Mouse (Mus musculus): ENCODE results near the gene Gpatch3.

Gene Gpatch3

DNA sequence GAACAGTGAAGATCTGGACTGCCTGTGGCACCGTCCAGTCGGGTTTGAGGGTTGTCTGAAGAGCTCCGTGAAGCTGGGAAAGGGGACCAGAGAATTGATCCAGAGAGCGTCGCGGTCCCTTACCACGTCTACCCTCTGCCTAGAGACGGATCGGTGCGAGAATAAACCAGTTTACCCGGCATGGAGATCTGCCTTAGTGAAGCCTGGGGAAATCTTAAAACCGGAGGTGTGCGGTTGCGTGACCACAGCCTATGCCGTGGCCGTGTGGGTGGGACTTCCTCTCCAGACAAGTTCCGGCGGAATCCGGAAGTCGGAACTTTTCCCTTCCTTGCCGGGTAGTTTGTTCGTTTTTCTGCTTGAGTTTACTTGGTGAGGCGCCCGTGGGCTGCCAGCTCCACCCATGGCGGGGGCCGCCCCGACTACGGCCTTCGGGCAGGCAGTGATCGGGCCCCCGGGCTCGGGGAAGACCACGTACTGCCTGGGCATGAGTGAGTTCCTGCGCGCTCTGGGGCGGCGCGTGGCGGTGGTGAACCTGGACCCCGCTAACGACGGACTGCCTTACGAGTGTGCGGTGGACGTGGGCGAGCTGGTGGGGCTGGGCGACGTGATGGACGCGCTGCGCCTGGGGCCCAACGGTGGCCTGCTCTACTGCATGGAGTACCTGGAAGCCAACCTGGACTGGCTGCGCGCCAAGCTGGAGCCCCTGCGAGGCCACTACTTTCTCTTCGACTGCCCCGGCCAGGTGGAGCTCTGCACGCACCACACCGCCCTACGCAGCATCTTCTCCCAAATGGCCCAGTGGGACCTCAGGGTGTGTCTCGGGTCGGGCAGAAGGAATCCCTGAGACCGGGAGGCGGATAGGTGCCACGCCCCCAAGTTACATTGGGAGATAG is 9.8 kb downstream of the Gpatch3 start, which contains the start of gene Gpn2:
TSS of gene Gpn2 (plus strand) at position 304 of the 893 bp plus-strand sequence.
- DNase-seq (ENCODE audit: inconsistent ontology term), result peak; percentile 73

GRCm38 (mm10) chr4:133592570-133592969 is 18.0 kb downstream of the Gpatch3 start:
- peak; percentile 93 for DNase-seq (ENCODE audit: inconsistent ontology term)

DNA sequence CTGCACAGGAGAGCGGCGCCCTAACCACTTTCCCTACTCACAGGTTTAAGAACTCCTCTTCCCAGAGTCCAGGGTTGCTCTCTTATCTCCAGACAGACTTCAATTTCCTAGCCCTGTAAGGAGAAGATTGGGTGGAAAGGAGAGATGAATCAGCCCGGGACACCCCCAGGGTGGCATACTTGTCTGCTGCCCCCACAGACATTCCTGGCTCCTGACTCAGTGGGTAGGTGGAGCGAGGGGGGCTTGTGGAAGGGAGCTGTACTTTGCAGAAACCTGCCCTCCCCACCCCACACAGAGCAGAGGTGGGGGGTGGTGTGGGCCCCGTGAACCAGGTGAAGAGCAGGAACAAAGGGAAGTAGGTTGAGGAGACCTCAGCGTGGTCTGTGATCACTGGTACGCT is 21.0 kb downstream of the Gpatch3 start:
- peak; percentile 84 for DNase-seq (ENCODE audit: inconsistent ontology term)

DNA sequence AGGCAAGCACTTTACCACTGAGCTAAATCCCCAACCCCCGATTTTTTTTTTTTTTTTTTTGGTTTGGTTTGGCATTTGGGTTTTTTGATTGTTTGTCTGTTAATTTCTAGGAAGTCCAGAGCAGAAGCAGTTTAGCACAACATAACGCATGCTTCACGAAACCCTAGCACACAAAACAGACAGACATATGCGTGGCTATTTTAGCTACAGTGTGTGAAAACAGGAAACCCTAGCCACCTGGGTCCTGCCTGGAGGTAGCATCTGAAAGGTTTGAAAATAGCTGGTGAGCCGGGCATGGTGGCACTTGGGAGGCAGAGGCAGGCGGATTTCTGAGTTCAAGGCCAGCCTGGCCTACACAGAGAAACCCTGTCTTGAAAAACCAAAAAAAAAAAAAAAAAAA is 21.5 kb downstream of the Gpatch3 start:
- DNase-seq (ENCODE audit: inconsistent ontology term), result no peak

GRCm38 (mm10) chr4:133598616-133599015 is 24.1 kb downstream of the Gpatch3 start:
- DNase-seq (ENCODE audit: inconsistent ontology term), result no peak

- DNase-seq (ENCODE audit: inconsistent ontology term), result peak; percentile 6
These were observed 24.6 kb downstream of the Gpatch3 start for GRCm38 (mm10) chr4:133599116-133599515.

DNA sequence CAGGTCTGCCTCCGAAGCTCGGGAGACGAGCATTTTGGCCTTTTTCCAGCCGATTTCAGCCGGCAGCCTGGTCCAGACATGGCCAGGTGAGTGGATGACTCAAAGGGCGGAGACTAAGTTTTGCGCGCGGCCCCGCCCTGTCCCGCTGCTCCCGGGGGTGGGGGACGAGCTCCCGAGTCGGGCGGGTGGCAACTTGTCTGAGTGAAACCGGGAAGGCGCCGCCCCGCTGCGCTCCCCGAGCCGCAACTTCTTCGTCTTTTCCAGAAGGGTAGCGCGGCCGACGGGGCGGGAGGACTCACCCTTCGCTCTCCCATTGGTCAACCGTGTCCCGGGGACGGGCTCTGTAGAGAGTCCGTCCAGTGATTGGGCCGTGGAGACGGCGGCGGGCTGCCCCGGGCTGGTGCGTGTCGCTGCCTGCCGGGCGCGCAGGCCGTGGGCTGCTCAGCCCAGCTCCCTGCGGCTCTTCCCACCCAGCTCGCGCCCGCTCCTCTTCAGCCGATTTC is 25.1 kb downstream of the Gpatch3 start:
- peak; percentile 98 for DNase-seq (ENCODE audit: inconsistent ontology term)

- DNase-seq (ENCODE audit: inconsistent ontology term), result no peak
These were observed 25.8 kb downstream of the Gpatch3 start for GRCm38 (mm10) chr4:133600306-133600705.

- DNase-seq (ENCODE audit: inconsistent ontology term), result no peak
These were observed 27.2 kb downstream of the Gpatch3 start, which contains the start of gene Sfn for GRCm38 (mm10) chr4:133601721-133602218. Gene Sfn, minus strand, starts transcription at chr4:133602168.

GRCm38 (mm10) chr4:133603056-133603455 is 28.5 kb downstream of the Gpatch3 start:
- no peak for DNase-seq (ENCODE audit: inconsistent ontology term)

- no peak for DNase-seq (ENCODE audit: inconsistent ontology term)
These were observed 29.6 kb downstream of the Gpatch3 start for GRCm38 (mm10) chr4:133604175-133604574.

DNA sequence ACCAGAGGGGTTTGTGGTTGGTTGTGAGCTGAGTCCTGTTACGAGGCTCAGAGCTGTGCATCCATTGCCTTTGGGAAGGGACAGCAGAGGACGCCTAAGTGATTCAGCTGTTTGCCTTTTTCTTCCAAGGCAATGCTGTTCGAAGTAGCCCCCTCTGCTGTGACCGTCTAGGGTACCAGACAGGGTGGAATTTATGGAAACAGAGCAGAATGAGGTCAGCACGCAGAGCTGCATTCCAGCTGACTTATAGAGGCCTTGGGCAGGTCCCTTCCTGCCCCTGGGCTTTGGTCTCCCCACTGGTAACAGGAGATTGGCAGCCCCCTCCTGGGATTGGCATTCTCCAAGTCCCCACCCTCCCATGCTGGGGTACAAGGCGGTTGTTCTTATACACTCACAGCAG is 30.3 kb downstream of the Gpatch3 start:
- DNase-seq (ENCODE audit: inconsistent ontology term), result no peak

DNA sequence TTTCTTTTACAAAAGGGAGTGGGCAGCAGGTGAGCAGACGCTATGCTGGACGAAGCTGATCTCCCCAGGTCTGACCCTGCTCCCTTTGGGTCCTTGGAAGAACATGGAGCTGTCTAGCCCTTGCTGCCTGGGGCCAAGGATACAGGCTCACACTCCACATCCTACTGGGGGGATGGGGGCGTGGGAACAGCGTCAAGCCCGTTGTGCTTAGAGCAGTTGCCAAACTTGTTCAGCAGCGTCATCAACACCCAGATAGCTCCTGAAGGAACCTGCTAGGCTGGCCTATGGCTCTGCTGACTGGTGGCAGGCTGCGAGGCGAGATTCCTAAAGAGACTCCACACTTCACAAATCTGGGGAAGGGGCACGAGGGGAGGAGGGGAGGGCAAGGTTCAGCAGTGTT is 30.8 kb downstream of the Gpatch3 start:
- no peak for DNase-seq (ENCODE audit: inconsistent ontology term)

- DNase-seq (ENCODE audit: inconsistent ontology term), result no peak
These were observed 32.7 kb downstream of the Gpatch3 start for GRCm38 (mm10) chr4:133607284-133607683.

GRCm38 (mm10) chr4:133609719-133610118 is 35.2 kb downstream of the Gpatch3 start:
- DNase-seq (ENCODE audit: inconsistent ontology term), result peak; percentile 60

GRCm38 (mm10) chr4:133611815-133612214 is 37.3 kb downstream of the Gpatch3 start:
- DNase-seq (ENCODE audit: inconsistent ontology term), result no peak

GRCm38 (mm10) chr4:133612416-133612815 is 37.9 kb downstream of the Gpatch3 start:
- DNase-seq (ENCODE audit: inconsistent ontology term), result no peak

- no peak for DNase-seq (ENCODE audit: inconsistent ontology term)
These were observed 38.5 kb downstream of the Gpatch3 start for GRCm38 (mm10) chr4:133613026-133613425.

DNA sequence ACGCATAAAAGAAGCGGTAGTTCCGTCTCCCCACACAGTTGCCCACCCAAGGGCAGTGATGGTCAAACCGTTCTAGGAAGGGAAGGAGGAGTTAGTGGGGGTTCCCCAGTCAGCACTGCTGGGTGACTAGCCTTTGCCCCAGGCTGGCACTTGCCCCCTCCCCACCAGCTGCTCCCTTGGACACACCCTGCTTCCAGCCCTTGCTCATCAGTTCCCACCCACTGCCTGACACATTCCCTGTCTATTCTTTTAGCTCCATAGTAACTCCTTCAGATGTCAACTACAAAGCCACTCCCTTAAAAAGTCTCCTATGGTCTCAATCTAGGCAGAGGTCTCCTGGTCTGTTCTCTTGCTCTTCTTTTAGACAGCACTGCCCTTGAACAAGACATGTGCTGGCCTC is 39.3 kb downstream of the Gpatch3 start:
- no peak for DNase-seq (ENCODE audit: inconsistent ontology term)

DNA sequence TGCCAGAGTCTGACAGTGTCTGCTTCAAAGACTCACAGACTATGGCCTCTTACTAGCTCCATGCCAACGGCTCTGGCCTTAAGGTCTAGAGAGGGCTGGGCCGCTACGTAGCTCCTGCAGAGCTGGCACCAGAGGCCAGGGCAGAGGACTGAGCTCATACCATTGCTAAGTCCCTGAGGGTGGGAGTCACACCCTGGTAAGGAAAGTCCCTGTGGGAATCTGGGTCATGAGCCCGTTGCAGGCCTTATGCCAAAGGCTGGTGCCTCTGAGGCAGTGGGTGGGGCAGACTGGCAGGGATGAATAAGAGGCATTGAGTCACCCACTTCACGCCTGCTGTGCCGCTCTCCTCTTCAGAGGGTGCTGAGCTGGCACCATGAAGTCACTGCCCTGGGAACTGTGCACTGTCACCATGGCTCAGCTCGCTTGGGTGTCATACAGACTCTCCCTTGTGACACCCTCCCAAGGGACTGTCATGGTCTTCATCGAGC is 39.8 kb downstream of the Gpatch3 start:
- DNase-seq (ENCODE audit: inconsistent ontology term), result peak; percentile 96

- DNase-seq (ENCODE audit: inconsistent ontology term), result no peak
These were observed 40.9 kb downstream of the Gpatch3 start for GRCm38 (mm10) chr4:133615416-133615815.

GRCm38 (mm10) chr4:133617936-133618335 is 43.4 kb downstream of the Gpatch3 start:
- no peak for DNase-seq (ENCODE audit: inconsistent ontology term)
